Mouse (Mus musculus) brain, adult 2 months (tissue): ENCODE results near the gene Eif2b2.
A peak's percentile ranks its signal among the peaks of the same experiment; 100 is the strongest.

Experiments
- DNase-seq: peaks from one replicate; pipeline ENCODE4 v3.0.0; 2011; ENCODE audit warnings: low read depth, low spot score

The Eif2b2 gene

GRCm38 (mm10) chr12:85193923-85194622 is 25.2 kb upstream of the Eif2b2 start:
- DNase-seq: no peak

- peak; percentile 44 for DNase-seq
Measured at GRCm38 (mm10) chr12:85194623-85195018, 24.7 kb upstream of the Eif2b2 start.

GRCm38 (mm10) chr12:85195086-85195485 is 24.2 kb upstream of the Eif2b2 start:
- no peak for DNase-seq

- DNase-seq: no peak
Measured at GRCm38 (mm10) chr12:85196191-85196590, 23.1 kb upstream of the Eif2b2 start.

GRCm38 (mm10) chr12:85197371-85197770 is 21.9 kb upstream of the Eif2b2 start:
- no peak for DNase-seq

- no peak for DNase-seq
Measured at GRCm38 (mm10) chr12:85197936-85198335, 21.3 kb upstream of the Eif2b2 start.

GRCm38 (mm10) chr12:85199954-85200353 is 19.3 kb upstream of the Eif2b2 start:
- DNase-seq: no peak

- peak; percentile 50 for DNase-seq
Measured at GRCm38 (mm10) chr12:85200929-85201829, 18.1 kb upstream of the Eif2b2 start.

GRCm38 (mm10) chr12:85201830-85202147 is 17.5 kb upstream of the Eif2b2 start:
- DNase-seq: no peak

- DNase-seq: no peak
Measured at GRCm38 (mm10) chr12:85202191-85202590, 17.1 kb upstream of the Eif2b2 start.

GRCm38 (mm10) chr12:85203699-85204098 is 15.6 kb upstream of the Eif2b2 start:
- no peak for DNase-seq

- DNase-seq: no peak
Measured at GRCm38 (mm10) chr12:85204105-85204504, 15.2 kb upstream of the Eif2b2 start.

- DNase-seq: no peak
Measured at GRCm38 (mm10) chr12:85205425-85205824, 13.9 kb upstream of the Eif2b2 start.

- no peak for DNase-seq
Measured at GRCm38 (mm10) chr12:85208687-85209199, 10.5 kb upstream of the Eif2b2 start.

GRCm38 (mm10) chr12:85215031-85215430 is 4.2 kb upstream of the Eif2b2 start:
- no peak for DNase-seq

GRCm38 (mm10) chr12:85217733-85218310 is 1.5 kb upstream of the Eif2b2 start:
- no peak for DNase-seq

- DNase-seq: peak; percentile 10
Measured at GRCm38 (mm10) chr12:85219905-85220290, 617 bp downstream of the Eif2b2 start.

- peak; percentile 20 for DNase-seq
Measured at GRCm38 (mm10) chr12:85227227-85227626, 7.9 kb downstream of the Eif2b2 start.

- peak; percentile 53 for DNase-seq
Measured at GRCm38 (mm10) chr12:85227876-85228599, 8.8 kb downstream of the Eif2b2 start.

- DNase-seq: peak; percentile 37
Measured at GRCm38 (mm10) chr12:85233376-85234358, 14.4 kb downstream of the Eif2b2 start.
